Mouse (Mus musculus): ENCODE measurements around the gene Bicc1.

DNA sequence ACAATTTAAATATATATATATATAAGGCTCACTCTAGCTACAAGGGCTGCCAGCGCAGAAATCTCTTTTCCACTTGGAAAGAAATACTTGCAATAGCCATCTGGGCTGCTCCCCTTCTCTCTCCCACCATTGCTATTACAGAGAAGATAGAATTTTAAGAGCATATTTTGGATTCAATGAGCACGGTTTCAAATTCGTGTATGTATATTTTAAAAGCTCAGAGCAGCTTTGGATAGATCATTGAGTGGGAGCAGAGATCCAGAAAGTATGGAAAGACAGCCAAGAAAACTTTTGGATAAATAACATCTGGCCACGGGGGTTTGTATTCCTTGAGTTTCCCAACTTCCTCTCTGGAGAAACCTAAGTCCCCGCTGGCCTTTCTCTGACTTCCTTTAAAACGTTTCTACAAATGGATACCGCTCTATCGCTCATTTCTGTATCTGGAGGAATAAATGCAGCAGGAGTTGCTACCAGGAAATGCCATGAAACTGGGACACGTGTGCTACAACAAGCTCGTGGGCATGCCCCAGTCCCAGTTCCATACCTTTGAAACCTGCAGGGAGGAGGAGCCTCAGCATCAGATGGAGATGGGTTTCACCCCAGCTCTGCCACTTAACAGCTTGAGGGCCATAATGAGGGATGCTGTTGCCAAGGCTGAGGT lies 45.1 kb downstream of the Bicc1 start:
- TF ChIP-seq CTCF (IDR thresholded peaks at IDR 0.05) (no peak), POLR2A (IDR thresholded peaks at IDR 0.05; ENCODE audit: insufficient read depth, low read depth, low read length) (no peak)

All from heart, adult 2 months (tissue).